ENCODE assay signal across 23 mouse cellular contexts in the genomic region with DNA sequence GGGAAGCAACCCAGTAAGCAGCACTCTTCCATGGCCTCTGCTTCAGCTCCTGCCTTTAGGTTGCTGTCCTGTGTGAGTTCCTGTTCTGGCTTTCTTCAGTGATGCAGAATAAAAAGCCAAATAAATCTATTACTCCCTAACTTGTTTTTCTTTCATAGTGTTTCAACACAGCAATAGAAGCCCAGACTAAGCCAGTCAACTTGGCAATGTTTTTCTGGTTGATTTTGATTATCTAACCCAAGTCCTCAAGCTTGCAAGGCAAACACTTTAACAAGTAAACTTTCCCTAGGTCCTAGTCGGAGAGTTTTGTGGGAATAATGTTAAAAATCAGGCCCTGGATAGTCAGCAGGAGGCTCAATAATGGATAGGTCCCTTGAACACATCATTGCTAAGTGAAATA. TPM values are rescaled to one million over a fixed set of nuclear protein-coding genes. Genes with fewer than 3 reads are reported as not detected.
DNase-seq lines count a peak whose midpoint lies in the region; ATAC-seq and TF ChIP-seq lines count a peak whose summit lies in the region.
"Had no signal": no experiment of that assay in that cellular context is flagged by ENCODE, and none has a peak within 500 bp of the region (broad histone marks: within the 10 kb centered on the region; RNA-seq: fewer than 3 reads in every experiment).

No protein-coding gene starts in this region.

- H3K27ac ChIP-seq in liver, adult 2 months (replicated peaks; ENCODE audit: insufficient read depth, low read depth, low read length): peak overlapping the region; percentile 91
- H3K27ac ChIP-seq in liver, embryonic 12.5 days: no peak overlapping the region

- ATAC-seq in liver, embryonic 12.5 days: no peak
- ATAC-seq: activated CD4-positive, CD25-positive, alpha-beta regulatory T cell, adult 4 months; CD4-positive, CD25-positive, alpha-beta regulatory T cell, adult 4 months; Patski had no signal

- no peaks in the 10 kb centered on the region for H3K79me2 ChIP-seq in liver, adult 2 months (ENCODE audit: control insufficient read depth, insufficient read depth, low read length)

- DNase-seq in liver, adult 2 months (ENCODE audit: extremely low read depth, low read depth, low spot score): peak; percentile 93
- DNase-seq: adrenal gland, adult 2 months; adrenal gland, adult 8-10 months; adrenal gland, postnatal 10 days; adrenal gland, postnatal 14 days; adrenal gland, postnatal 25 days; adrenal gland, postnatal 36 days; B cell, adult 2 months; cerebellum, adult 11 months; cerebellum, adult 11-12 months; cerebellum, adult 18-20 months; cerebellum, adult 2 months had no signal

- peaks cover 9% of the 10 kb centered on the region; the same call in 1 of the 2 replicates for H3K9me3 ChIP-seq in liver, embryonic 12.5 days (replicated peaks)

- no peak for TF ChIP-seq CTCF in liver, adult 2 months (IDR thresholded peaks at IDR 0.05; ENCODE audit: low read depth, low read length)

- no peak overlapping the region for H3K9ac ChIP-seq in liver, adult 2 months (ENCODE audit: low read depth, low read length)
- no peak overlapping the region for H3K9ac ChIP-seq in liver, embryonic 12.5 days

- H3K4me2 ChIP-seq in liver, embryonic 12.5 days: no peak overlapping the region

- peaks cover 14% of the 10 kb centered on the region for H3K4me1 ChIP-seq in liver, adult 2 months (ENCODE audit: control insufficient read depth, insufficient read depth, low read length)
- no peaks in the 10 kb centered on the region for H3K4me1 ChIP-seq in liver, embryonic 12.5 days

- no peak for TF ChIP-seq POLR2A in liver, adult 2 months (IDR thresholded peaks at IDR 0.05; ENCODE audit: extremely low read depth, insufficient read depth, low read length)

- WGBS in liver, adult 2 months: 10% methylated on average over 1 of the region's 1 CpGs
- WGBS in liver, embryonic 12.5 days (ENCODE audit: insufficient replicate concordance): 42% methylated on average over 1 of the region's 1 CpGs

- H3K27me3 ChIP-seq in liver, adult 2 months (ENCODE audit: control insufficient read depth, insufficient read depth, low read length): no peaks in the 10 kb centered on the region
- no peaks in the 10 kb centered on the region for H3K27me3 ChIP-seq in liver, embryonic 12.5 days (replicated peaks)
- H3K27me3 ChIP-seq: CH12.LX, Patski had no signal

- no peak overlapping the region for H3K4me3 ChIP-seq in liver, adult 2 months (ENCODE audit: insufficient read depth, low read depth, low read length)
- H3K4me3 ChIP-seq in liver, embryonic 12.5 days: no peak overlapping the region

- no peaks in the 10 kb centered on the region for H3K36me3 ChIP-seq in liver, adult 2 months (ENCODE audit: control insufficient read depth, insufficient read depth, low read length)
- H3K36me3 ChIP-seq in liver, embryonic 12.5 days: no peaks in the 10 kb centered on the region
- H3K36me3 ChIP-seq: G1E had no signal

RNA-seq across cellular contexts. Expression of a gene that starts 17.5 kb away (rescaled TPM):
- 6,008 and 10,741 TPM in 2 replicates for total RNA-seq in liver, adult 2 months (2014; rRNA removed)
- 589 and 877 TPM in 2 replicates for polyA plus RNA-seq in liver, adult 2 months (2012; rRNA removed)
- not detected in 2 replicates for polyA plus RNA-seq in liver, embryonic 12.5 days (2016; fragmentation: Nextera tagmentation; extraction: Ambion mirVana)
- total RNA-seq: adrenal gland, adult 18-20 months; CH12.LX; ES-E14; MEL had no signal
- polyA plus RNA-seq: activated CD4-positive, CD25-positive, alpha-beta regulatory T cell, adult 4 months; brain, embryonic 14.5 days; C2C12; CD4-positive, CD25-positive, alpha-beta regulatory T cell, adult 4 months; cerebellum, adult 2 months; G1E; Patski had no signal

Comparison
In these comparisons a context has a peak if more than half of its experiments do, and no peak if none do; other contexts are left out.
1. RNA of a gene that starts 17.5 kb away (polyA plus RNA-seq): 589 to 877 TPM in liver, adult 2 months; not detected in liver, embryonic 12.5 days; every median in the first group is over 100 times any median in the second.